Mouse (Mus musculus) kidney, embryonic 16.5 days (tissue): ENCODE results near the gene Traf3ip3. TPM values are rescaled to one million over a fixed set of nuclear protein-coding genes. Genes with fewer than 3 reads are reported as not detected.
A peak's percentile ranks its signal among the peaks of the same experiment; 100 is the strongest.

Experiments
- ATAC-seq: fragments of 200-750 bp; cut with Nextera tagmentation; 2 replicates; pipeline ENCODE4 v1.8.0; 2017; ENCODE audit warnings: moderate TSS enrichment; ENCODE audit not compliant: low FRiP score, low TSS enrichment
- H3K27ac ChIP-seq: fragments of 300-500 bp; sonication (generic); 2 replicates; pipeline ENCODE4 v1.5.1; 2014; ENCODE audit warnings: low read length
- H3K27me3 ChIP-seq: fragments of 300-500 bp; sonication (generic); 2 replicates; pipeline ENCODE4 v1.6.1; 2014; ENCODE audit warnings: low read length, control low read depth, mixed read lengths; ENCODE audit not compliant: insufficient read depth
- H3K36me3 ChIP-seq: fragments of 300-500 bp; sonication (generic); 2 replicates; pipeline ENCODE4 v1.6.1; 2014; ENCODE audit warnings: low read length, control low read depth, mixed read lengths; ENCODE audit not compliant: insufficient read depth
- H3K4me1 ChIP-seq: fragments of 300-500 bp; sonication (generic); 2 replicates; pipeline ENCODE4 v1.6.1; 2014; ENCODE audit warnings: low read length, control low read depth, mixed read lengths; ENCODE audit not compliant: insufficient read depth
- H3K4me2 ChIP-seq: fragments of 300-500 bp; sonication (generic); replicated peaks from 2 replicates; pipeline ENCODE4 v1.6.1; 2014; ENCODE audit warnings: low read depth, low read length
- H3K4me3 ChIP-seq: fragments of 300-500 bp; sonication (generic); 2 replicates; pipeline ENCODE4 v1.5.1; 2014; ENCODE audit warnings: mild to moderate bottlenecking, low read length
- H3K9ac ChIP-seq: fragments of 300-500 bp; sonication (generic); replicated peaks from 2 replicates; pipeline ENCODE4 v1.6.1; 2014; ENCODE audit warnings: low read length
- H3K9me3 ChIP-seq: fragments of 300-500 bp; sonication (generic); 2 replicates; pipeline ENCODE4 v1.6.1; 2016; ENCODE audit warnings: low read length, control low read depth
- WGBS: fragments of 180-500 bp; shearing (Covaris S2); extraction: QIAGEN DNeasy Blood & Tissue Kit; methylation state at CpG from one replicate; pipeline ENCODE4 v1.1.7; 2014; 5-methylcytosine and 5-hydroxymethylcytosine counted together
- polyA plus RNA-seq: library from polyadenylated mRNA; unstranded; fragments of >200 nt; fragmentation: Nextera tagmentation; extraction: Ambion mirVana; gene quantifications from 2 replicates; pipeline ENCODE4 v1.2.1, GENCODE M21; 2015

The Traf3ip3 gene
- polyA plus RNA-seq, 1 experiment from 2014 or later: 2.1 TPM

GRCm38 (mm10) chr1:193232732-193233131, 31.2 kb upstream of the Traf3ip3 start:
- 76% methylated on average over 2 of the region's 2 CpGs for WGBS
- Histone ChIP-seq H3K27ac (no peak overlapping the region), H3K4me2 (no peak overlapping the region), H3K4me3 (no peak overlapping the region), H3K9me3 (no peaks in the 10 kb centered on the region), H3K9ac (no peak overlapping the region), H3K4me1 (peaks cover 2% of the 10 kb centered on the region), H3K36me3 (no peaks in the 10 kb centered on the region), H3K27me3 (no peaks in the 10 kb centered on the region)
- no peak for ATAC-seq

GRCm38 (mm10) chr1:193230935-193231334, 29.4 kb upstream of the Traf3ip3 start:
- WGBS: 41% methylated on average over 5 of the region's 5 CpGs
- ATAC-seq: peak; percentile 65; the same call in 1 of the 2 replicates
- Histone ChIP-seq H3K36me3 (no peaks in the 10 kb centered on the region), H3K27me3 (no peaks in the 10 kb centered on the region), H3K4me3 (no peak overlapping the region), H3K27ac (peak overlapping the region; percentile 34), H3K9ac (no peak overlapping the region), H3K4me1 (peaks cover 17% of the 10 kb centered on the region), H3K9me3 (no peaks in the 10 kb centered on the region), H3K4me2 (no peak overlapping the region)

- Histone ChIP-seq H3K9me3 (no peaks in the 10 kb centered on the region), H3K4me1 (peaks cover 19% of the 10 kb centered on the region), H3K9ac (no peak overlapping the region), H3K36me3 (no peaks in the 10 kb centered on the region), H3K27ac (peak overlapping the region; percentile 51), H3K4me3 (no peak overlapping the region), H3K27me3 (no peaks in the 10 kb centered on the region), H3K4me2 (no peak overlapping the region)
- no peak for ATAC-seq
- 52% methylated on average over 3 of the region's 3 CpGs for WGBS
Measured at GRCm38 (mm10) chr1:193230531-193230930, 29.0 kb upstream of the Traf3ip3 start.

- Histone ChIP-seq H3K4me1 (peaks cover 23% of the 10 kb centered on the region), H3K9me3 (no peaks in the 10 kb centered on the region), H3K9ac (no peak overlapping the region), H3K27ac (no peak overlapping the region), H3K27me3 (no peaks in the 10 kb centered on the region), H3K4me2 (no peak overlapping the region), H3K4me3 (no peak overlapping the region), H3K36me3 (no peaks in the 10 kb centered on the region)
- no peak for ATAC-seq
- 93% methylated on average over 5 of the region's 5 CpGs for WGBS
Measured at GRCm38 (mm10) chr1:193229570-193229969, 28.1 kb upstream of the Traf3ip3 start.

GRCm38 (mm10) chr1:193227537-193227936, 26.0 kb upstream of the Traf3ip3 start:
- Histone ChIP-seq H3K4me1 (peaks cover 23% of the 10 kb centered on the region), H3K9me3 (no peaks in the 10 kb centered on the region), H3K4me2 (no peak overlapping the region), H3K36me3 (no peaks in the 10 kb centered on the region), H3K9ac (no peak overlapping the region), H3K27me3 (no peaks in the 10 kb centered on the region), H3K27ac (no peak overlapping the region), H3K4me3 (no peak overlapping the region)
- WGBS: 67% methylated on average over 4 of the region's 4 CpGs
- ATAC-seq: no peak

- peak overlapping the region; percentile 35; the same call in 1 of the 2 replicates for H3K27ac ChIP-seq
- no peaks in the 10 kb centered on the region for H3K36me3 ChIP-seq
- WGBS: 25% methylated on average over 7 of the region's 7 CpGs
Measured at GRCm38 (mm10) chr1:193226724-193227522, 25.4 kb upstream of the Traf3ip3 start.

GRCm38 (mm10) chr1:193226114-193226513, 24.6 kb upstream of the Traf3ip3 start:
- Histone ChIP-seq H3K9me3 (no peaks in the 10 kb centered on the region), H3K27me3 (no peaks in the 10 kb centered on the region), H3K9ac (no peak overlapping the region), H3K36me3 (no peaks in the 10 kb centered on the region), H3K27ac (no peak overlapping the region), H3K4me3 (no peak overlapping the region), H3K4me1 (peaks cover 23% of the 10 kb centered on the region), H3K4me2 (no peak overlapping the region)
- WGBS: 80% methylated on average over 4 of the region's 4 CpGs
- no peak for ATAC-seq

More at GRCm38 (mm10) chr1:193226724-193227522, 25.4 kb upstream of the Traf3ip3 start:
- no peak overlapping the region for H3K4me2 ChIP-seq
- ATAC-seq: no peak
- no peak overlapping the region for H3K9ac ChIP-seq
- H3K4me1 ChIP-seq: peaks cover 23% of the 10 kb centered on the region
- H3K27me3 ChIP-seq: no peaks in the 10 kb centered on the region
- H3K4me3 ChIP-seq: no peak overlapping the region
- H3K9me3 ChIP-seq: no peaks in the 10 kb centered on the region

- Histone ChIP-seq H3K9me3 (no peaks in the 10 kb centered on the region), H3K27me3 (no peaks in the 10 kb centered on the region), H3K4me2 (no peak overlapping the region), H3K36me3 (no peaks in the 10 kb centered on the region), H3K27ac (no peak overlapping the region), H3K9ac (no peak overlapping the region), H3K4me1 (peaks cover 23% of the 10 kb centered on the region), H3K4me3 (no peak overlapping the region)
- ATAC-seq: no peak
- 26% methylated on average over 3 of the region's 3 CpGs for WGBS
Measured at GRCm38 (mm10) chr1:193225531-193225930, 24.0 kb upstream of the Traf3ip3 start.

- H3K9me3 ChIP-seq: no peaks in the 10 kb centered on the region
- no peak overlapping the region for H3K27ac ChIP-seq
- WGBS: 61% methylated on average over 5 of the region's 5 CpGs
- H3K4me3 ChIP-seq: no peak overlapping the region
- no peaks in the 10 kb centered on the region for H3K27me3 ChIP-seq
- no peaks in the 10 kb centered on the region for H3K36me3 ChIP-seq
- no peak overlapping the region for H3K4me2 ChIP-seq
- no peak overlapping the region for H3K9ac ChIP-seq
- H3K4me1 ChIP-seq: peaks cover 2% of the 10 kb centered on the region; the same call in 1 of the 2 replicates
- ATAC-seq: no peak
Measured at GRCm38 (mm10) chr1:193220408-193220807, 18.9 kb upstream of the Traf3ip3 start.

GRCm38 (mm10) chr1:193216000-193216399, 14.5 kb upstream of the Traf3ip3 start:
- Histone ChIP-seq H3K4me3 (no peak overlapping the region), H3K9me3 (no peaks in the 10 kb centered on the region), H3K4me2 (no peak overlapping the region), H3K36me3 (no peaks in the 10 kb centered on the region), H3K27me3 (no peaks in the 10 kb centered on the region), H3K9ac (no peak overlapping the region), H3K4me1 (no peaks in the 10 kb centered on the region), H3K27ac (no peak overlapping the region)
- ATAC-seq: no peak; the same call in 1 of the 2 replicates
- WGBS: 72% methylated on average over 3 of the region's 3 CpGs
